Mouse (Mus musculus): ENCODE results near the gene Gm42372.

Gene Gm42372

GRCm38 (mm10) chr7:17003230-17003960 lies 20.5 kb downstream of the Gm42372 start:
- DNase-seq (ENCODE audit: low spot score in 2 of 2), result no peak

- no peak for DNase-seq (ENCODE audit: low spot score in 2 of 2)
Measured at GRCm38 (mm10) chr7:17004716-17005115, 21.8 kb downstream of the Gm42372 start.

DNA sequence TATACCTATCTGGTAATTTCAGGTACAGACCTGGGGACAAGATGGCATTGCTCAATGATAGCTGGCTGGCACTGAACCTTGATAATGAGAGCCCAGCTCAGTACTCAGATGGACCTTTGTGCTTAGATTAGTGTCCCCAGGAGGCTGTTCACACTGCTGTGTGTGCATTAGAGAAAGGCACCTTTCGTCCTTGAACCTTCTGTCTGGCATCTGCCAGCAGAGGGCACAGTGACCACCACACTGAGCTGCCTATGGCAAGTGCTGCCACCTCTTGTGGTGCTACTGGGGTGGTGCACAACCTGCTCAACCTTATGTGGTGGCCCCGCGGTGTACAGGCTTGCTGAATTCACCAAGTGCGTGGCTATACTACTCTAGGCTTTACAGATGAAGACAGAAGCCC lies 24.4 kb downstream of the Gm42372 start:
- DNase-seq (ENCODE audit: low spot score in 2 of 2), result peak in 1 of 2 experiments; percentile 45

GRCm38 (mm10) chr7:17009326-17010009 lies 26.6 kb downstream of the Gm42372 start:
- DNase-seq (ENCODE audit: low spot score in 2 of 2), result no peak

DNA sequence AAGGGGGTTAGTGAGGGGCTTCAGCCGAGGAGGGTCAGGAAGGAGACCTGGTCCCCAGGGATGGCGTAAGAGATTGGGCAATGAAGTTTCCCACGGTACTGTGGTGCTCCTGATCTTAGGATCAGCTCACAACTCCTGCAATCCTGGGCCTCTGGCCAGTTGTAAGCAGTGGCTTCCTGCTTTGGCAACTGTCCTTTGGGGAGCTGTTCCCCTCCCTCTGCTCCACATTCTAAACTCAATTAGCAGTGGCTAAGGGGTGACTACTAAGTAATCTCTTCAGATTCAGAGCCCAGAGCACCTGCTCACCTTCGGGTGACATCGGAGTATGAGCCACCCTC lies 27.1 kb downstream of the Gm42372 start:
- DNase-seq (ENCODE audit: low spot score in 2 of 2), result no peak

- DNase-seq (ENCODE audit: low spot score in 2 of 2), result no peak
Measured at GRCm38 (mm10) chr7:17011909-17012590, 29.2 kb downstream of the Gm42372 start.

DNA sequence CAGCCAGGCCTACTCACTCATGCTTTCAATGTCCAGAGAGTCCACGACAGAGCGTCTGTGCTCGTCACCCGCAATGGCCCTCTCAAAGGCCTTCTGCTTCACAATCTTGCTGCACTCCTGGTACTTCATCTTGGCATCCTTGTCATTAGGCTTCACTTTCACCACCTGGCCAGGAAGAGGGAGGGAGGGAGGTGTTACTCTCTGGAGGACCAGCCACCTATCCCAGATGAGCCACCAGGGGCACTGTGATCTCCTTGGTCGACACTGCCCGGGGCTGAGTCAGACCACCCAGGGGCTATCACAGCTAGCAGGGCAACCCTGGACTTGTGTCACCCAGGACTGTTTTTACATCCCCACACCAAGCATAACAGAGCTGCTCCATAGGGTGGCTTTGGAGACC lies 32.5 kb downstream of the Gm42372 start:
- no peak for DNase-seq (ENCODE audit: low spot score in 2 of 2)

DNA sequence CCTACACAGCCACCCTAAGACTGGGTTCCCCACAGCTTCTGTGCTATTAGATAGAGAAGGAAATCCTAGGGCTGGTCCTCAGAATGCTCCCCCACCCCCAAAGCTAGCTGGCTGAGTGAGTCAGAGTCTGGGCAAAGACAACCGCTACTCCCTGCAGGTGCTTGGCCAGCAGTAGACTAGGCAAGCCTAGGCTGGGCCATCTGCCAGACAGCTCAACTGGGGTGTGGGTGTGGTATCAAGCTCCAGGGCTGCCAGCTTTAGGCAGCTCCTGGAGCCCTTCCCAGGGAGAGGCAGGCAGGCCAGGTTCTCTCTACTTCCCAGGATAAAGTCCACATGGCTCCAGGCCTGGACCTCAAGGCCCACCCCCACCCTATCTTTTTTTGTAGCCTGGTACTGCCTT lies 34.1 kb downstream of the Gm42372 start:
- DNase-seq (ENCODE audit: low spot score in 2 of 2), result peak in 1 of 2 experiments; percentile 45

- no peak for DNase-seq (ENCODE audit: low spot score in 2 of 2)
Measured at GRCm38 (mm10) chr7:17017921-17018320, 35.0 kb downstream of the Gm42372 start.

DNA sequence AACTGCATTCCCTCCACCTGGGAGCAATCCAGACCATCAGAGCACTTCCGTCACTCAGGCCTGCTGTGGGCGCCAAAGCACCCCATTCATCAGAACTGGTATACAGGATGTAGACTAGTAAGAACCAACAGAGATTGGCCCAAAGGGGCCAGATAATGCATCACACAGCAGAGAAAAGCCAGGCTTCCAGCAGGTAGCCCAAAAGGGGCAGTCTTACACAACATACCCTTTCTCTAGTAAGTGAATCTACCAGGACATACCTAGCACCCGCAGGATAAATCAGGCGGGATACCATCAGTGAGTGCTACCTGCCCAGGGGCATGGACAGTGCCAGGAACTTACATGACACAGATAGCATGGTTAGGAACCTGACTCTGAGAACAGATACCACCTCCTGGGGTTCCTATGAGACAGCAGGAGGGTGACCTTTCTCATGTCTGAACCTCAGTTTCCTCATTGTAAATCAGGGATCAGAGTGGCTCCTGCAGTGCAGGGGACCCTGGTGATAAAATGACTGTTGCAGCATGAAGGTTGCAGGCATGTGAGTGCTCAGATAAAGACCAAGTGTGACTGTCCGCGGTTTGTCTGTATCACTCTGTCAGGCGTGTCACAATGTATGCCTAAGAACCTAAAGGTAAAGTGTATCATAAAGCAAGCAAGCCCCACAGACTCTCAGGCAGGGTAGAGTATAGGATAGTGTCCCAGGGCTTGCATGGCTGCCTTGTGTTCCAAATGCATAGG lies 36.7 kb downstream of the Gm42372 start:
- no peak for DNase-seq (ENCODE audit: low spot score in 2 of 2)

- DNase-seq (ENCODE audit: low spot score in 2 of 2), result no peak
Measured at GRCm38 (mm10) chr7:17022176-17022575, 39.3 kb downstream of the Gm42372 start.

DNA sequence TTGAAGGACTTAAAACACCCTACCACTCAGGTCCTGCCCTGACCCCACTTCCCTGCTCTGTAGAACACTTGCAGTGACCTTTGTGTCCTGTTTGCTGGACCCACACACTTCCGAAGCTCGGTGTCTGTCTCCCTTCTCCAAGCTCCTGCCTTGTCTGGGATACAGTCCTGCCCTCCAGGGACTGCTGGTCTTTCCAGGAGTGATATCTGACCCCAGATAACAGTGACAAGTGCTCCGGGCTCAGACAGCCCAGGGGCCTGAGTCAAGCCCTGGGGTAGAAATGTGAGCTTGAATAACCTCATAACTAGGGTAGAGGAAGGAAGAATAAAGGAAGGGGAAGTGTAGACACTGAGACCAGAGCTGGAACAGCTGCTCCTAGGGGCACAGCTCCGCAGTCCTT lies 40.8 kb downstream of the Gm42372 start:
- no peak for DNase-seq (ENCODE audit: low spot score in 2 of 2)

GRCm38 (mm10) chr7:17024141-17024540 lies 41.3 kb downstream of the Gm42372 start:
- peak in 1 of 2 experiments; percentile 32 for DNase-seq (ENCODE audit: low spot score in 2 of 2)

DNA sequence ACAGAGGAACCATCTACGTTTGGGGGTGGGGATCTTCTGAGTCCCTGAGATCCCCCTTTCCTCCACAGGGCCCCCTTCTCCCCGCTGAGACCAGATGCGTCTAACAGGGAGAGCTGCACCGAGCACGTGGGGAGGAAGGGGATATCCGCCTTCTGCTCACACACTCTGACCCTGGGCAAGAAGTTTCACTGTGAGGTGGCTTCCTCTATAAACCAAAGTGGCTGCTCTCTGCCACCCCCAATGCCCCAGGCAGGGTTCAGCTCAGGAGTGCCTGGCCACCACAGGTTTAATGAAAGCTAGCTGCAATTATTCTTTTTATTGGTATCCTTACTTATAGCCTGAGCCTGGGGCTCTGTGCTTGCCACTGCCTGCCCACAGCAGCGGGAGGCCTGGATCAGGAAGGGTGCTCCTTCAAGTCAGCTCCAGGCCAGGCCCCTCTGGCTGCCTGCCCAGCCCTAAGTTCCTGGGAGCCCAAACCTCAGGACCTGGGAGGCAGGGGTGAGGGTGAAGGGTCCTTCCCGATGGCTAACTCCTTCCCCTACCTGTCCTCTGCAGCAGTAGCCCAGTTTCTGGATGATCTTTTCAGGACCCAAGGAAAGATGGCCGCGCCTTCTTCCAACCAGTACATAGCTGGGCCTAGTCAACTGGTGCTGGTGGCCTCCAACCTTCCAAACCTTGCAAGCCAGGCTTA lies 42.1 kb downstream of the Gm42372 start:
- DNase-seq (ENCODE audit: low spot score in 2 of 2), result peak in 1 of 2 experiments; percentile 58

GRCm38 (mm10) chr7:17025505-17025894 lies 42.6 kb downstream of the Gm42372 start:
- DNase-seq (ENCODE audit: low spot score in 2 of 2), result no peak

- no peak for DNase-seq (ENCODE audit: low spot score in 2 of 2)
Measured at GRCm38 (mm10) chr7:17025896-17026622, 43.2 kb downstream of the Gm42372 start.

GRCm38 (mm10) chr7:17026710-17027587 lies 44.1 kb downstream of the Gm42372 start:
- no peak for DNase-seq (ENCODE audit: low spot score in 2 of 2)

DNA sequence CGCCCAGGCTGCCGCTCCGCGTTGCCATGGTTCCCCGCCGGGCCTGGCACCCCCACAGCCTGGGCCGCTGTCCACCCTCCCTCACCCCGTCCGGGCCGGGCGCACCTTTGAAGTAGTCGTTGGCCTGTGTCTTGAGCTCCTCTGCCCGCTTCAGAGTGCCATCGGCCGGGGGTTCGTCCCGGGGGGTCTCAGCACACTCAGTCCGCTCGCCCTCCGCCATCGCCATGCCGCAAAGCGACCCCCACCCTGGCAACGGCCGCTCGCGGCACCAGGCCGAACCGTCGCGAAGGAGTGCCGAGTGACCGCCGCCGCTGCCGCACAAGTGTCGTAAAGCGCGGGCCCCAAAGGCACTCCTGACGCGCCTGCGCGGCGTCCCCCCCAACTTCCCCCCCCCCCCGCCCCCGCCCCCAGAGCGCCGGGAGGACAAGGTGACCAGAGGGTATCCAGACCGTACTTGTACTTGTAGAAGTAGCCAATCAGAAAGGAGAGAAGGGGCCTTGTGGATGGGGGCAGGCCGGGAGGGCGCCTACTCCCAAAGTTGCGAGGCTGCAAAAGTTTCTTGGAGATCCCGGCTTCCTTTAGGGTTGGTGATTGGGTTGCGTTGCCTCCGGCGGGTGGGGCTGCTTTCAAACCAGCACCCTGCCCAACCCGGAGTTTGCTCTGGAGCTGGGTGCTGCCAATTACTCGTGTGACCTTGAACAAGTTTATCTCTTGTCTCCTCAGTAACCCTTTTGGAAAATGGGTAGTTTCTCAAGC lies 44.9 kb downstream of the Gm42372 start, which contains the start of gene Ppp5c:
Gene Ppp5c, minus strand, starts transcription at position 337 of the 756 bp plus-strand sequence.
- peak; percentile 81 to 90 for DNase-seq (ENCODE audit: low spot score in 2 of 2)

DNA sequence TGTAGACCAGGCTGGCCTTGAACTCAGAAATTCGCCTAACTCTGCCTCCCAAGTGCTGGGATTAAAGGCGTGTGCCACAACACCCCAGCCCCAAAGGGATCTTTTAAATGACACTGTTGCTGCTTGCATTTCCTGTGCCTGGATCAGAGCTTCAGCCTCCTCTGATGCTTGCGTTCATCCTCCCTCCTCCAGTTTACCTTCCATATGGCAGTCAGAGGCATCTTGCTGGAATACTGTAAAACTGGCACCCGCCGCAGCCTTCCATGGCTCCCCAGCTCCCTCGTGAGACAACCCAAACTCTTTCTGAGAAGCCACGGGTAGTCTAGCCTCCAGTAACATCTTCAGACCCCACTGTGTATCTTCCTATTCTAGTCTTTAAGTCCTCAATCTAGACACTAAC lies 46.0 kb downstream of the Gm42372 start:
- no peak for DNase-seq (ENCODE audit: low spot score in 2 of 2)
